Mouse (Mus musculus): ENCODE results near the gene Met.

DNA sequence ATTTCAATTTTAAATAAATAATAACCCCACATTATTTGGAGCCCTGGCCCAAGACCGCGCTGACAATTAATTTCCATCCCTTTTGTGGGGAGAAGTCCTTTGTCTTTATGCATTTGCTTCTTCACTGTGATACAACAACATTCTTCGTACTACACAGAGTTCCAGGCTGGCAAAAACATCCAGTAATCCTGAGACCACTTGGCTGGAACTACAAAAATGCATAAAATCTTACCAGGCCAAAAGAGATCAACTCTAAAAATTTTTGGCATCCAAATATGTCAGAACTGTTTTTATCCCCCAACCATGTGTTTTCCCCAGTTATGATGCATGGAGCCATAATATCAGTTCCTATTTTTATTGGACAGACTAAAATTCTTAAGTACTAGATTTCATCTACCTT is 116.7 kb downstream of the Met start:
- TF ChIP-seq CTCF (IDR thresholded peaks at IDR 0.05; ENCODE audit: low read depth) (no peak), EP300 (IDR thresholded peaks at IDR 0.05; ENCODE audit: low read depth) (no peak)
